Mouse (Mus musculus) olfactory bulb, adult 2 months (tissue): ENCODE results near the gene Thsd4. TPM values are rescaled to one million over a fixed set of nuclear protein-coding genes. Genes with fewer than 3 reads are reported as not detected.

ENCODE experiments used
- H3K27ac ChIP-seq: fragments of 200-500 bp; 2 replicates; pipeline ENCODE4 v1.5.1; 2012; ENCODE audit warnings: low read depth, low read length; ENCODE audit not compliant: insufficient read depth
- H3K4me1 ChIP-seq: fragments of 200-500 bp; 2 replicates; pipeline ENCODE4 v1.6.1; 2012; ENCODE audit warnings: low read length; ENCODE audit not compliant: control insufficient read depth, insufficient read depth
- H3K4me3 ChIP-seq: fragments of 200-500 bp; 2 replicates; pipeline ENCODE4 v1.5.1; 2012; ENCODE audit warnings: mild to moderate bottlenecking, low read depth, low read length, moderate library complexity; ENCODE audit not compliant: insufficient read depth
- CTCF ChIP-seq: fragments of 200-500 bp; IDR thresholded peaks from 2 replicates; pipeline ENCODE4 v1.5.1; 2012; ENCODE audit warnings: low read depth, mild to moderate bottlenecking, low read length, moderate library complexity; ENCODE audit not compliant: insufficient read depth
- POLR2A ChIP-seq: fragments of 200-500 bp; IDR thresholded peaks from 2 replicates; pipeline ENCODE4 v1.6.1; 2012; ENCODE audit warnings: mild to moderate bottlenecking, low read depth, low read length, moderate library complexity; ENCODE audit not compliant: insufficient read depth
- WGBS: fragments of 180-500 bp; shearing (Covaris S2); methylation state at CpG from one replicate; pipeline ENCODE4 v1.1.7; 2018; 5-methylcytosine and 5-hydroxymethylcytosine counted together
- polyA plus RNA-seq: library from polyadenylated mRNA; stranded (reverse); fragments of >200 nt; gene quantifications from 2 replicates; pipeline ENCODE4 v1.2.4, GENCODE M21; 2012; ENCODE audit warnings: low replicate concordance; ENCODE audit not compliant: missing spikeins, insufficient read depth, insufficient read length

Thsd4 gene
- polyA plus RNA-seq, 1 experiment, result not detected

- WGBS, result 88% methylated on average over 2 of the region's 2 CpGs
- Histone ChIP-seq H3K4me1 (peaks cover 3% of the 10 kb centered on the region; the same call in 1 of the 2 replicates), H3K4me3 (no peak overlapping the region), H3K27ac (no peak overlapping the region)
- TF ChIP-seq CTCF, result no peak
- no peak for TF ChIP-seq POLR2A
These were observed 197.1 kb downstream of the Thsd4 start for GRCm38 (mm10) chr9:60324716-60325115.

GRCm38 (mm10) chr9:60323435-60323834, 198.4 kb downstream of the Thsd4 start:
- H3K4me1 ChIP-seq, result peaks cover 3% of the 10 kb centered on the region; the same call in 1 of the 2 replicates
- H3K4me3 ChIP-seq, result no peak overlapping the region
- 94% methylated on average over 6 of the region's 6 CpGs for WGBS
- no peak overlapping the region for H3K27ac ChIP-seq
- no peak for TF ChIP-seq POLR2A
- TF ChIP-seq CTCF, result no peak

- no peak for TF ChIP-seq POLR2A
- TF ChIP-seq CTCF, result no peak
- H3K4me1 ChIP-seq, result peaks cover 3% of the 10 kb centered on the region; the same call in 1 of the 2 replicates
- no peak overlapping the region for H3K4me3 ChIP-seq
- 96% methylated on average over 8 of the region's 8 CpGs for WGBS
- no peak overlapping the region for H3K27ac ChIP-seq
These were observed 204.6 kb downstream of the Thsd4 start for GRCm38 (mm10) chr9:60317291-60317690.

GRCm38 (mm10) chr9:60316510-60316909, 205.3 kb downstream of the Thsd4 start:
- TF ChIP-seq CTCF (no peak), POLR2A (no peak)

GRCm38 (mm10) chr9:60315533-60315932, 206.3 kb downstream of the Thsd4 start:
- H3K4me1 ChIP-seq, result peaks cover 3% of the 10 kb centered on the region; the same call in 1 of the 2 replicates
- 94% methylated on average over 5 of the region's 5 CpGs for WGBS
- no peak overlapping the region for H3K4me3 ChIP-seq
- TF ChIP-seq POLR2A, result no peak
- TF ChIP-seq CTCF, result no peak
- no peak overlapping the region for H3K27ac ChIP-seq

More at GRCm38 (mm10) chr9:60316510-60316909, 205.3 kb downstream of the Thsd4 start:
- peaks cover 3% of the 10 kb centered on the region; the same call in 1 of the 2 replicates for H3K4me1 ChIP-seq
- WGBS, result 77% methylated on average over 5 of the region's 5 CpGs
- H3K4me3 ChIP-seq, result no peak overlapping the region
- H3K27ac ChIP-seq, result no peak overlapping the region

- Histone ChIP-seq H3K4me1 (peaks cover 9% of the 10 kb centered on the region), H3K4me3 (no peak overlapping the region), H3K27ac (no peak overlapping the region)
- 74% methylated on average over 6 of the region's 6 CpGs for WGBS
- TF ChIP-seq POLR2A, result no peak
- TF ChIP-seq CTCF, result no peak
These were observed 208.2 kb downstream of the Thsd4 start for GRCm38 (mm10) chr9:60313661-60314060.

GRCm38 (mm10) chr9:60312670-60313069, 209.2 kb downstream of the Thsd4 start:
- TF ChIP-seq CTCF (no peak), POLR2A (no peak)

GRCm38 (mm10) chr9:60311594-60312128, 210.2 kb downstream of the Thsd4 start:
- TF ChIP-seq POLR2A (no peak), CTCF (no peak)
- Histone ChIP-seq H3K4me1 (peaks cover 9% of the 10 kb centered on the region), H3K27ac (no peak overlapping the region), H3K4me3 (no peak overlapping the region)
- 61% methylated on average over 10 of the region's 10 CpGs for WGBS

More at GRCm38 (mm10) chr9:60312670-60313069, 209.2 kb downstream of the Thsd4 start:
- 85% methylated on average over 7 of the region's 7 CpGs for WGBS
- Histone ChIP-seq H3K4me1 (peaks cover 9% of the 10 kb centered on the region), H3K27ac (no peak overlapping the region), H3K4me3 (no peak overlapping the region)

- Histone ChIP-seq H3K27ac (no peak overlapping the region), H3K4me3 (no peak overlapping the region), H3K4me1 (peaks cover 13% of the 10 kb centered on the region)
- WGBS, result 89% methylated on average over 8 of the region's 8 CpGs
- TF ChIP-seq CTCF (no peak), POLR2A (no peak)
These were observed 211.0 kb downstream of the Thsd4 start for GRCm38 (mm10) chr9:60310741-60311317.
